Mouse (Mus musculus): Measurements from ENCODE around the gene Fau. TPM values are rescaled to one million over a fixed set of nuclear protein-coding genes. Genes with fewer than 3 reads are reported as not detected.
"Not testable (repeated sequence)": the region's sequence is repeated elsewhere in the genome, so short reads cannot be mapped to it uniquely, and the experiment has no call there.

Gene Fau
- polyA plus RNA-seq (2012; rRNA removed): 1,752 and 1,769 TPM in 2 replicates

GRCm38 (mm10) chr19:6057313-6058096 lies at the start of gene Fau, which contains the start of gene Mrpl49:
TSS of gene Fau (plus strand) at chr19:6057844.
TSS of gene Mrpl49 (minus strand) at chr19:6057785.
- peak; percentile 95 for DNase-seq (ENCODE audit: low spot score)

DNA sequence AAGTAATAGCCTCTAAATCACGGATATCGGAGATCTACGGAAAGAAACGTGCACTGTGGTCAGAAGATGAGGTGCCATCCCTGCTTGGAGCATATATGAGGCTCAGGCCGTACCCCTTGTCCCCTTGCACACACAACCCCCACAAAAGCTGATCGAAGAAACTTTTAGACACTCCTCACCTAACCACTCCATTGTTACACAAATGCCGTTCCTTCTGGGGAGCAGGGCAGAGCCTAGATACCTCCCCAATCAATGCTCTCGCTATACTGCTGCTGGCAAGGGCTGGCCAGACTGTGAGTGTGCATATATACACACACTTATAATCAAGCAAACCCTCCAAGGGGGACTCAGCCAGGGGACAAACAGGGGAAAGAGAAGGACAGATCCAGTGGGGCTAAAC lies 48.5 kb upstream of the Fau start:
- DNase-seq (ENCODE audit: low spot score): no peak

GRCm38 (mm10) chr19:6013691-6014090 lies 44.0 kb upstream of the Fau start:
- DNase-seq (ENCODE audit: low spot score): peak; percentile 55

- peak; percentile 42 for DNase-seq (ENCODE audit: low spot score)
Measured at GRCm38 (mm10) chr19:6014991-6015510, 42.6 kb upstream of the Fau start.

GRCm38 (mm10) chr19:6015511-6016315 lies 41.9 kb upstream of the Fau start, which contains the start of gene Capn1:
TSS of gene Capn1 (minus strand) at chr19:6015897.
- peak; percentile 71 for DNase-seq (ENCODE audit: low spot score)

DNA sequence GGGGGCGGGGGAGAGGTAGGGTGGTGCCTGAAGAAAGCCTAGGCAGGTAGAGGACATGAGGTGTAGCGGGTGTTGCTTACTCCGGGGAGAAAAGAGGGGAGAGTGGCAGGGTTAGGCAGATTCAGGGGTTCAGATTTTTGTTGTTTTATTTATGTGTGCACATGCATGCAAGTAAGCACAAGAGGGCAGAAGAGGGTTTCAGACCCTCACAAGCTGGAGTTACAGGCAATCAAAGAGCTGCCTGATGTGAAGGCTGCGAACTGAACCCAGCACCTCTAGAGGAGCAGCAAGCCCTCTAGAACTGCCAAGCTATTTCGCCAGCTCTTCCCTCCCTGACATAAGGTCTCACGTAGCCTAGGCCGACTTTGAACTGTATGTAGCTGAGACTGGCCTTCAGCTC lies 41.1 kb upstream of the Fau start:
- no peak for DNase-seq (ENCODE audit: low spot score)

DNA sequence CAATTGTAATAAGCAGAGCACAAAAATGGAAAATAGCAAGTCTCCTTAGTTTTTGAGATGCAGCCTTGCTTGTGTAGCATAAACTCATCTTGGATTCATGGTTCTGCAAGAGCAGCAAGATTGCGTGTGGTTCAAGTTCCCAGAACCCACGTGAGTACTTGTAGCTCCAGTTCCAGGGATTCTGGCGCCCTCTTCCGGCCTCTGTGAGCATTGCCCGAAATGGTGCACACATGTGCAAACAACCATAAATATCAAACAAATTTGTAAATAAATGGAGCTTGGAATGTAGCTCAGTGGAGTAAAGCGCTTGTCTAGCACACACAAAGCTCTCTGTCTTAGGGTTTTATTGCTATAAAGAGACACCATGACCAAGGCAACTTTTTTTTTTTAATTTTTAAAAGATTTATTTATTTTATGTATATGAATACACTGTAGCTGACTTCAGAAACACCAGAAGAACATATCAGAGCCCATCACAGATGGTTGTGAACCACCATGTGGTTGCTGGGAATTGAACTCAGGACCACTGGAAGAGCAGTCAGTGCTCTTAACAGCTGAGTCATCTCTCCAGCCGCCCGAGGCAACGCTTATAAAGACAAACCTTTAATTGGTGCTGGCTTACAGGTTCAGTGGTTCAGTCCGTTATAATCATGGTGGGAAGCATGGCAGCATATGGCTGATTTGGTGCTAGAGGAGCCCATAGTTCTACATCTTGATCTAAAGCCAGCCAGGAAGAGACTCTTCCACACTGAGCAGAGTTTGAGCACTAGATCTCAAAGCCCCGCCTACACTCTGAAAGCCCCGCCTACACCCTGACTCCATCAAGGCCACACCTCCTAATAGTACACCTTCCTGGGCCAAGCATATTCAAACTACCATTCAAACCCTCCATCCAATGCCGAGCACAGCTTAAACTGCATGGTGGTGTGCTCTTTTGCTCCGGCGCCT lies 39.2 kb upstream of the Fau start:
- peak; percentile 74 for DNase-seq (ENCODE audit: low spot score)

GRCm38 (mm10) chr19:6020276-6020675 lies 37.4 kb upstream of the Fau start:
- DNase-seq (ENCODE audit: low spot score): no peak

DNA sequence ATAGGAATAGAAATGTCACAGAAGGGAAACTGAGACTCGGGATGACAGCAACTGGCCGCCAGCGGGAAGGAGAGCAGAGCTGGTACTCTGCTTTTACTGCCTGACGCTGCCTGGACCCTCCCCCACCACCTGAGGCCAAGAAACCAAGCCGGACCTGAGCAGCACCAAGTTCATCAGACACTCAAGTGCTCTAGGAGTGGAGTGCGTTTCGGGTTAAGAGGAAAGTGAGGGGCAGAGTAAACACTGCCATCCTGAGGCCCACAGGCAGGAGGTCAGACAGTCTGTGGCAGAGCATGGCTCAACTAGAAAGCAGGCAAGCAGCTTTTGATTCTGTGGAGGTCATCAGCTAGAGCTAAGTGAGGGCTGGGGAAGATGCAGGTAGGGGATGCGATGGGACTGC lies 34.6 kb upstream of the Fau start:
- DNase-seq (ENCODE audit: low spot score): no peak

- DNase-seq (ENCODE audit: low spot score): no peak
Measured at GRCm38 (mm10) chr19:6023930-6024329, 33.7 kb upstream of the Fau start.

DNA sequence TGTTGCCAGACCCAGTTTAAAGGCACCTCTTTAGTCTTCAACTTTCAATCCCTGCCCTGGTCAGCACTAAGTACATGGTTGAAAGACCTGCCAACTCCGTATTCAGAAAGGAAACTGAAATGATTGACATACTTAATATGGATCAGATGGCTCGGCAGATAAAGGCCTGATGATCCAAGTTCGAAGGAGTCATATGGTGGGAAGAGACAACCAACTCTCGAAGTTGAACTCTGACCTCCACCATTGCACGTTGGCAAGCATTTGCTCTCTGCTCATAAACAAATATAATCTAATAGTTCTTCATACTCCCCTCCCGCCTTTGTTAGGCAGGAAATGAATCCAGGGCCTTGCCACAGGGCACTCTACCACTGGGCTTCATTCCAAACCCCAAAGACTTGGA lies 28.7 kb upstream of the Fau start:
- no peak for DNase-seq (ENCODE audit: low spot score)

- no peak for DNase-seq (ENCODE audit: low spot score)
Measured at GRCm38 (mm10) chr19:6029426-6029825, 28.2 kb upstream of the Fau start.

- no peak for DNase-seq (ENCODE audit: low spot score)
Measured at GRCm38 (mm10) chr19:6030520-6031280, 26.9 kb upstream of the Fau start.

- no peak for DNase-seq (ENCODE audit: low spot score)
Measured at GRCm38 (mm10) chr19:6035966-6036585, 21.6 kb upstream of the Fau start.

GRCm38 (mm10) chr19:6037695-6038094 lies 19.9 kb upstream of the Fau start:
- DNase-seq (ENCODE audit: low spot score): no peak

DNA sequence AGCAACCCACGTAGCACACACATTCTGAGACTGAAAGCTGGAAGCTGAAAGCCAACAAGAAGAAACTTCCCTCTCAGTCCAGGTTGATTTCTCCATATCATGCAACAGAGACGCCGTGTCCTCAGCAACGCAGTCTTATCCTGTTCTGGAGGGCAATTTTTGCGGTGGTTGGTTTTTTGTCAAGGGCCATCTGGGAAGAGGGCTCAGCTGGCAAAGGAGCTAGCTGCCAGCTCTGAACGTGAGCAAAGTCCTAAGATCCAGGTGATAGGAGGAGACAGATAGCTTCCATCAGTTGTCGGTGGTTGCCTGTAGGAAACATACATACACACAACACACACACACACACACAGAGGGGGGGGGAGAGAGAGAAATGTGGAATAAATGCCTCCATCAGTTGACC lies 19.3 kb upstream of the Fau start:
- DNase-seq (ENCODE audit: low spot score): no peak

- DNase-seq (ENCODE audit: low spot score): no peak
Measured at GRCm38 (mm10) chr19:6040002-6040401, 17.6 kb upstream of the Fau start.

DNA sequence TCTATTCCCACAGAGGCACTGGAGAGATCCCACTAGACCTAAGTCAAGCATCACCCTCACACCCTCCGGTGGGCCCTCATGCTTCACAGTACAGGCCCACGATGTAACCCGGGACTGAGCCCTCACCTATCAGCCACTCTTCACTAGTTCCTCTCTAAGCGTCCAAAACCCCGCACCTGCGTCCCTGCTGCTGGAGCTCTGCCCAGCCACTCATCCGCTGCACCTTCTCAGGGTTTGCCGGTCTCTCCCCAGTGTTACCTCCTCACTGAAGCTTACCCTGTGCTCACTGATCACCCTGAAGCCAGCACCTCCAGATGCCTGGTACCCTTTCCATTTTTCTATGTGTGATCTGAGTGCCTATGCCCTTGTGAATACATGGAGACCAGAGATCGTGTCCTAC lies 15.4 kb upstream of the Fau start:
- no peak for DNase-seq (ENCODE audit: low spot score)

GRCm38 (mm10) chr19:6044102-6044501 lies 13.5 kb upstream of the Fau start:
- DNase-seq (ENCODE audit: low spot score): not testable (repeated sequence)

Measured in urinary bladder, adult 2 months (tissue).